Mouse (Mus musculus): ENCODE data around the gene Ankrd6.
A peak's percentile ranks its signal among the peaks of the same experiment; 100 is the strongest.
"Not testable (repeated sequence)": the region's sequence is repeated elsewhere in the genome, so short reads cannot be mapped to it uniquely, and the experiment has no call there.

Gene Ankrd6

DNA sequence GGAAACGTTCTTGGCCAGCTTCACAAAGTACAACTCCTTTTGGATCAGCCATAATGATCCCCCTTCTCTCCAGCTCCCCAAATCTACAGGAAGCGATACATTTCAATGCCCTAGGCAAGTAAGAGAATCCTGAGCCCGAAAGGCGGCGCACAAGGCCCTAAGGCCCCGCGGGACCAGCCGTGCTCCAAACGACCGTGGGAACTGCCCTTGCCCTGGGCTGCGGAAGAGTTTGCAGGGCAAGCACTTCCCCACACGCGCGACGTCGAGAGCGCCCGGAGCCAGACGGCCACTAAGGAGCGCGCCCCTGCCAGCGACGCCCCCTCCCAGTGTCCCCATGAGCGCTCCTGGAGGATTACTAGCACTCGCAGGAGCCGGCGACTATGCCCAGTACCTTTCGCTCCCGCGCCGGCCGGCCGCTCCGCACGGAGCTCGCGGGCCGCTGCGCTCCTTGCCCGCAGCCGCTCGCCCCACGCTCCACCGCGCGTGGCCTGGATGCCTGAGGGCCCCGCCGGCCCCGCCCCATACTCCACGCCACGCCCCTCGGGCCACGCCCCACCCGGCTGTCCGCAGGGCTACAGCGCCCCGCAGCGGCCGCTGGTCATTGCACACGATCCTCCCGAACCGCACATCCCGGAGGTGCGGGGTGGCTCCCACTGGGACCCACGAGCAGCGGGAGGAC, at the start of gene Ankrd6:
Gene Ankrd6, minus strand, starts transcription at position 486 of the 679 bp plus-strand sequence.
- DNase-seq (ENCODE audit: low spot score in 2 of 2) = peak; percentile 50 to 80

DNA sequence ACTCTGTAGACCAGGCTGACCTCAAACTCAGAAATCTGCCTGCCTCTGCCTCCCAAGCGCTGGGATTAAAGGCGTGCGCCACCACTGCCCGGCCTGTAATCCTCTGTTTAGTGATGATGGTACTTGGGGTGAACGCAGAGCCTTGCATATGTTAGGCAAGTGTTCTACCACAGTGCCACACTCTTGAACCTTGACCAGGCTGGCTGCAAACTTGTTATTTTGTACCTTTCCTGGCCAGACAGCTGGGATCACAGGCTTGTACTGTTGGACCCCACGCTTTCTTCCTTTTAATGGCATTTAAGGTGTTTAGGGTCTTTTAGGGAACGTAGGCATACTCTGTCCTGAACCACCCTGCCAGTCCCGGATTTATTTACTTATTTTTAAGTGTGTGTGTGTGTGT, 48.4 kb upstream of the Ankrd6 start:
- no peak for DNase-seq (ENCODE audit: low spot score in 2 of 2)

DNA sequence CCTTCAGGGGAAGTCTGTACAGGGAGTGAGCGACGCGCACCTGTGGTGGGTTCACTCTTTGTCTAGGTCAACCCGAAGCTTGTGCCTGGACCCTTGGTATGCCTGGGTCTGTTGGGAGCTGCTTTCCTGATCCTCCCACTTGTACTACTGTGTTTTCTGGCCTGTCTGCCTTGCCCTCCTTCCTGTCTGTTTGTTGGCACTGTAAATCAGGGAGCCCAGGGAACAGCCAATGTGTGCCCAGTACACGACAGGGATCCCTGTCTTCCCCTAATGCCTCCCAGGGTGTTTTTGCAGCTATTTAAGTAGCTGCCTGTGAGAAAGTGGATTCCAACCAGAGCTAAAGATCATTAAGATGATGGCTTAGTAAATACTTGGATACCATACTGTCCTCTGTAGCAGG, 46.9 kb upstream of the Ankrd6 start:
- DNase-seq (ENCODE audit: low spot score in 2 of 2) = no peak

DNA sequence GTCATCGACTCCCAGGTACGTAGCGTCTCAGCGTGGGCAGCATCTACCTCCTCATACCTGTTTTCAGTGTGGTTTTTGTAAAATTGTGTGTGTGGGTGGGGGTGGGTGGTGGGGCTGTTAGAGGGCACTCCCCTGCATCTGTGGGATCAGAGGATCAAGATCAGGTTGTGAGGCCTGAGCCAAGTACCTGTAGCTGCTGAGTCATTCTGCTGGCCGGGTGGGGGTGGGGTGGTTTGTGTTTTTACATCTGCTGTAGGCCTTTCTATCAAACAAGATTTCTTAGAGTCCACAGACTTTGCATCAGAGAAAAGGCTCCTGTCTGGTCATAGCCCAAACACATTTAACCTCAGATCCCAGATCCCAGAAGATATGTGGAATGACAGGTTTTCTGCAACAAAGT, 45.4 kb upstream of the Ankrd6 start:
- no peak for DNase-seq (ENCODE audit: low spot score in 2 of 2)

GRCm38 (mm10) chr4:32994168-32994567, 43.5 kb upstream of the Ankrd6 start:
- no peak for DNase-seq (ENCODE audit: low spot score in 2 of 2)

DNA sequence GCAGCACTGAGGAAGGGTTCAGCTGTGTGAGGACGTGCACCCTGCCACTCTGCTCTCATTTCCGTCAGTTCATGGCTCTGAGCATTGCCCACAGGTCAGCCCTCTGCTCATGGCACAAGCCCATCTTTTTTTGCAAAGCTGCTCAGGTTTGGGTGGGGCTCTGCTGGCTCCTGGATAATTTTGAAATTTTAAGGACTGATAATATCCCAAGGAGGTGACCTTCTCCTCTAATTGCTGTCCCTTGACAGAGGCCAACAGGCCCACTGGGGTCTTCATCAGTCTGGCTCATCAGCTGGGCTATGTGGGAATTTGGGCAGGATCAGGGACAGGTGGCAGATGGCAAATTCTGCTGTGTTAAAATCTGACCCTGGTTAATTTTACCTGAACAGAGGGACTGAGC, 38.7 kb upstream of the Ankrd6 start:
- no peak for DNase-seq (ENCODE audit: low spot score in 2 of 2)

DNA sequence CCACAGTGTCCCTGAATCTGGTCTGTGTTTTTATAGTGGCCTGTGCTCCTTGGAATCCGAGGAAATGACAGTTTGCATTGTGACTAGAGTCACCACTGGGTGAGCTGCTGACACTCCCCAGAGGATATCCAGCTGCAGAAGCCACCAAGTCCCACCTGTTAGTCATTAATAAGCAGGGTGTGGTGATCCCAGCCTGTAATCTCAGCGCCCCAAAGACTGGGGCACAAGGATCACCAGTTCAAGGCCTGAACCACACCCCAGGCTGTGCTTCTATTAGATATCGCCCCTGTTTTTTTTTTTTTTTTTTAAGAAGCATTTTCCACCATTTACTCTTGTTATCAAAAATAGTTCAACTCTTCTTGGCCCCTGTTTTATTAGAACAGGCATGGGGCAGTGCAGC, 36.4 kb upstream of the Ankrd6 start:
- no peak for DNase-seq (ENCODE audit: low spot score in 2 of 2)

DNA sequence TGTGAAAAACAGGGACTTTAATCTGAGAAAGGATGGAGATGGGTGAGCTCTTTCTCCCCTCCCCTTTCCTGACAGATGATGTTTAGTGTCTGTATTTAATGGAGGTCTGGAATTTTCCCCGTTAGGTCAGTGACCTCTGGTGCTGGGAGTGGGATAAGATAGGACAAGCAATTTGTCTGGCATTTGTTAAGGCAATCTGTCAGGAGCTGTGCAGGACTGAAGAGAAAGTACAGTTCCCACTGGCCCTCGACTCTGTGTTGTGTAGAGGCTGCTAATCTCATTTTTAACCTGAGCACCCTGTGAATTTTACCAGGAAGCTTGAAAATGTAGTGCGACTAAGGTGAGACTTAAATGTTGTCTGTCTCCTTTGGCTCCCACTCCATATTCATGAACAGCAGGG, 35.0 kb upstream of the Ankrd6 start:
- DNase-seq (ENCODE audit: low spot score in 2 of 2) = no peak

DNA sequence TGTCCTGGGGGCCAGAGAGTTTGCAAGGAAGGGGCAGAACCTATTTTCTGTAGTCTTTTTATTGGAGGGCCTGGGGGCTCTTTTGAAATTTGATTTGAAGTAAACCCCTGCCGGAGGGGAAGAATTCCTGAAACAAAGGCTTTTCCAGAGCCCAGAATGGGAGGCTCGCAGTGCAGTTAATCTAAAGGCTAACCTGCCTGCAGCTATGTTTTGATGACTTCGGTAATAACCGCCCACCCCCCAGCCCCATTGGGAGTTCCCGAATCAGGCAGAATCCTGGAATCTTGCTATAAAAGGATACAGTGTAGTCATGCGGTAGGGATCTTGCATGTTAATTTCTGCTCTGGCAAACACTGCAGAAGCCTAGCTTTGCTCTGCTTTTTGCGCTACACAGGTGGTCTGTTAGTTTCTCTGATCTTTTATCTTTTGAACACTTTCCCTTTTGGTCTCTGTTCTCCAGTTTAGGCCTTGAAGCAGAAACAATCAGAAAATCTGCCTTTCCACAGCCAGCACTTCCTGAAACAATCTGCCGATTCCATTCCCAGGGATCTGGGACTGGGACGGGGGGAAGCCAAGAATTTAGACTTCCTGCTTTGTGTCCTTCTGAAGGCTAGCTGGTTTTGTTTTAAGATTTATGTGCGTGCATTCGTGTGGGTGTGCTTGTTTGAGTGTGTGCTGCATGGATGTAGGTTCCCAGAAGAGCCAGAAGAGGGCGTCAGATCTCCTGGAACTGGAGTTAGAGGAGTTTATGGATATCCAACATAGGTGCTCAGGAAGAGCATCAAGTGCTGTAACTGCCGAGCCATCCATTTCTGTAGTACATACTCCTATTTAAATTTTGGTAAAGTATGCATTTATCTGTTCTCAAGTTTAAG, 34.4 kb upstream of the Ankrd6 start:
- DNase-seq (ENCODE audit: low spot score in 2 of 2) = peak in 1 of 2 experiments; percentile 10

DNA sequence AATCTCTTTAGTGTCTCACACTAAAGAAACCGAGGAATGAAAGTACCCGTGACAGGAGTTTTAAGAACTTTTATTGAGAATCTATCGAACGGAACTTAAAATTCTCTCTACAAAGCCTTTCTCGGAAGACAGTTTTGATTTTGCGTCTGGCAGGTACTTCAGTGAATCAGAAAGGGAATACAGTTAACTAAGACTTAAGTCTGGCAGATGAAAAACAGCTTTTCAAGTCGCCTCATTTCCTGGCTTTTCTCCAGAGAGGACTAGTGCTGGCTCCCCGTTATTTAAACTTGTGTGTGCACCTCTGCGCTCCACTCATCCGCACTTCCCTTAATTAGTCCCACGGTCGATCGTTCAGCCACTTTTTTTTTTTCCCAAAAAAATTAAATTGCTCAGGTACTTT, 33.6 kb upstream of the Ankrd6 start:
- DNase-seq (ENCODE audit: low spot score in 2 of 2) = no peak

- DNase-seq (ENCODE audit: low spot score in 2 of 2) = peak; percentile 23 to 58
Measured at GRCm38 (mm10) chr4:32983176-32984155, 32.8 kb upstream of the Ankrd6 start.

GRCm38 (mm10) chr4:32982716-32983175, 32.1 kb upstream of the Ankrd6 start, which contains the start of gene Rragd:
Gene Rragd (plus strand): TSS chr4:32983037.
- peak; percentile 27 to 41 for DNase-seq (ENCODE audit: low spot score in 2 of 2)

- peak; percentile 11 to 39 for DNase-seq (ENCODE audit: low spot score in 2 of 2)
Measured at GRCm38 (mm10) chr4:32982041-32982715, 31.5 kb upstream of the Ankrd6 start.

GRCm38 (mm10) chr4:32981617-32982016, 31.0 kb upstream of the Ankrd6 start:
- DNase-seq (ENCODE audit: low spot score in 2 of 2) = no peak

DNA sequence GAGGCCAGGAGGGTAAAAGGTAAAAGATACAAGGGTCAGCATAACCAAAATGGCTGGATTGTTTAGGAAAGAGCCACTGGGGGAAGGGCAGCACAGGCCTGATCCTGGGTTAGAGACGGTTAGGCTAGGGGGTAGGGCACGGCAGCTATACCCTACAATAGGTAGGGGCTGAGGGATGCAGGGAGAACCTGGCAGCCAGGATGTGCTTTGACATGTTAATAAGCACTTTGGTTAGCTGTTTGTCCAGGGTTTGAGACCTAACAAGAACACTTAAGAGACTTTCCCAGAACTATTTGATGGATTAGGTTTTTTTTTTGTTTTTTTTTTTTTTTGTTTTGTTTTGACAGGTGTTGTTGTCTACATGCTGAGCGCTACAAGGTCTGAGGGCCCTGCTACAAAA, 29.4 kb upstream of the Ankrd6 start:
- no peak for DNase-seq (ENCODE audit: low spot score in 2 of 2)

DNA sequence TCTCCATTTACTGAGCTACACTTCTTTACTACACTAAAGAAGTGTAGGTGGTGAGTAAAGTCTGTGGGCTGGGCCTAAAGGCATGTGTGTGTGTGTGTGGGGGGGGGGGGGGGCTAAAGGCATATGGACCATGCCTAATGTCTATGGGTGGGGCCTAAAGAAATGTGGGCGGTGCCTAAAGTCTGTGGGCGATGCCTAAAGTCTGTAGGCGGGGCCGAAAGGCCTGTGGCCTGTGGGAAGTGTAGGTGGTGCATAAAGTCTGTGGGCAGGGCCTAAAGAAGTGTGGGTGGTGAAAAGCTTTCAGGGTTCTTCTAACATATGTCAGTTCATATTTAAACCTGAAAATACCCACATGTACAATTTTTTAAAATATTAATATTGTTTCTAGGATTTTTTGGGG, 26.7 kb upstream of the Ankrd6 start:
- no peak for DNase-seq (ENCODE audit: low spot score in 2 of 2)

DNA sequence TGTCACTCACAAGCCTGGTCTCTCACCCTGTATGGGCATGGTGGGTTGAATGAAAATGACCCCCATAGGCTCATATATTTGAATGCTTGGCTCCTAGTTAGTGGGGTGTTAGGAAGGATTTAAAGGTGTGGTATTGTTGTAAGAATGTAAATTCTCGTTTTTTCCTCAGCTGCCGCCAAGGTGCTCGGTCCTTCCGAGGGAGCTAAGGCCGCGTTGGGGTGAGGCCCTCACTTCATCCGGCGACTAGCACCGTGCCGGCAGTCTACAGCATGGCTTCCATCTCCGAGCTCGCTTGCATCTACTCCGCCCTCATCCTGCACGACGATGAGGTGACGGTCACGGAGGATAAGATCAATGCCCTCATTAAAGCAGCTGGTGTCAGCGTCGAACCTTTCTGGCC, 14.0 kb upstream of the Ankrd6 start:
- DNase-seq (ENCODE audit: low spot score in 2 of 2) = not testable (repeated sequence)

- no peak for DNase-seq (ENCODE audit: low spot score in 2 of 2)
Measured at GRCm38 (mm10) chr4:32961394-32961793, 10.8 kb upstream of the Ankrd6 start.

DNA sequence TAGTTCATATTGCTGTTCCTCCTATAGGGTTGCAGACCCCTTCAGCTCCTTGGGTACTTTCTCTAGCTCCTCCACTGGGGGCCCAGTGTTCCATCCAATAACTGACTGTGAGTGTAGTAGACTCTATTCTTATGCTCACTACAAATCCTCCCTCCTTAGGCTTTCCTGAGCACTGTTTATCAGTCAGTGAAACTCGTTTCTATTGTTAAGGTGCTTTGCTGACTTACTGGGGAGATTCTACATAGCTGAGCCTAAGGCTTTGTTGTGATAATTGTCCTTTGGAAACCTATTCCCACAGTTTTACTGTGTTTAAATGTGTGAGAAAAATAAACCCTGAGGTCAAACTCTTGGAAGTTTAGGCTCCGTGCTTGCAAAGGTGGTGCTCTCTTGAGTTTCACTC, 5.8 kb upstream of the Ankrd6 start:
- no peak for DNase-seq (ENCODE audit: low spot score in 2 of 2)

- DNase-seq (ENCODE audit: low spot score in 2 of 2) = no peak
Measured at GRCm38 (mm10) chr4:32952681-32953080, 2.0 kb upstream of the Ankrd6 start.

Measured in frontal cortex, postnatal 14 days (tissue).